Mouse (Mus musculus): ENCODE results near the gene Uaca. TPM values are rescaled to one million over a fixed set of nuclear protein-coding genes. Genes with fewer than 3 reads are reported as not detected.

The Uaca gene
- total RNA-seq, 2 experiments from 2014 or later, result 8.6 to 9.2 TPM

- intact Hi-C loops (cut with DNase I), result no loop called here
Measured at GRCm38 (mm10) chr9:60919936-60920672, 125.8 kb downstream of the Uaca start.

GRCm38 (mm10) chr9:60920673-60921062 lies 126.3 kb downstream of the Uaca start:
- no peak for DNase-seq (ENCODE audit: low spot score in 2 of 2)
- intact Hi-C loops (cut with DNase I), result no loop called here

More at GRCm38 (mm10) chr9:60919936-60920672, 125.8 kb downstream of the Uaca start:
- no peak for DNase-seq (ENCODE audit: low spot score in 2 of 2)

GRCm38 (mm10) chr9:60921287-60921686 lies 126.9 kb downstream of the Uaca start:
- intact Hi-C loops (cut with DNase I), result no loop called here
- no peak for DNase-seq (ENCODE audit: low spot score in 2 of 2)

GRCm38 (mm10) chr9:60921831-60922230 lies 127.5 kb downstream of the Uaca start:
- intact Hi-C loops (cut with DNase I), result no loop called here
- DNase-seq (ENCODE audit: low spot score in 2 of 2), result no peak

GRCm38 (mm10) chr9:60926301-60926700 lies 132.0 kb downstream of the Uaca start:
- no peak for DNase-seq (ENCODE audit: low spot score in 2 of 2)
- intact Hi-C loops (cut with DNase I), result no loop called here

- intact Hi-C loops (cut with DNase I), result no loop called here
- no peak for DNase-seq (ENCODE audit: low spot score in 2 of 2)
Measured at GRCm38 (mm10) chr9:60929290-60929983, 135.1 kb downstream of the Uaca start.

Other genes with a start within 250 kb of the Uaca start
- gene Lrrc49, start 106.4 kb upstream of the Uaca start, total RNA-seq (2021), result 10 to 100 TPM; 82.9 to 88.3 TPM
- gene Larp6, start 81.6 kb upstream of the Uaca start, total RNA-seq (2021), result 10 to 100 TPM; 36.5 to 36.7 TPM

Measured in left cerebral cortex, postnatal 25 days (tissue).